Mouse (Mus musculus): Measurements from ENCODE around the gene Vmn1r168.
"Not testable (repeated sequence)": the region's sequence is repeated elsewhere in the genome, so short reads cannot be mapped to it uniquely, and the experiment has no call there.

Vmn1r168 gene

GRCm38 (mm10) chr7:23539432-23539831, at the start of gene Vmn1r168:
Vmn1r168 (plus strand) TSS chr7:23539732.
- not testable (repeated sequence) for DNase-seq (ENCODE audit: extremely low read depth, low read depth, low spot score)

DNA sequence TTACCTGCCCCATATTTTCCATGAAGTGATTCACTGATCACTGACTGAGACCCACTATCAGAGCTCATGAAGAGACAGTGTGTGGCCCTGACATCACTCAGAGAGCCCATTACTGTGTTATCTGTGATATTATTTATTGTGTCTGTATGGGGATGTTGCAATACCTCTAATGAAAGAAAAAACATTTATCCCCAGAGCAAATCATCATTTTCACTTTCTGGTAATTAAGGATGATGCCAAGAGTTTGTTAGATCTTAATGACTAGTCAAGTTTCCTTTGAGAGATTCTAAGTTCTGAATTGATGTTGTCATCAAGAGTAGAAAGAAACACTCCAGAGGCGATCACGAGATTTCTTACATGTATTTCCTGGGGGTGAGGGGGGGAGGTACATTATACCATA, 32.4 kb upstream of the Vmn1r168 start, which contains the start of gene Vmn1r167:
Gene Vmn1r167, minus strand, starts transcription at position 101 of the 400 bp plus-strand sequence.
- DNase-seq (ENCODE audit: extremely low read depth, low read depth, low spot score), result not testable (repeated sequence)

DNA sequence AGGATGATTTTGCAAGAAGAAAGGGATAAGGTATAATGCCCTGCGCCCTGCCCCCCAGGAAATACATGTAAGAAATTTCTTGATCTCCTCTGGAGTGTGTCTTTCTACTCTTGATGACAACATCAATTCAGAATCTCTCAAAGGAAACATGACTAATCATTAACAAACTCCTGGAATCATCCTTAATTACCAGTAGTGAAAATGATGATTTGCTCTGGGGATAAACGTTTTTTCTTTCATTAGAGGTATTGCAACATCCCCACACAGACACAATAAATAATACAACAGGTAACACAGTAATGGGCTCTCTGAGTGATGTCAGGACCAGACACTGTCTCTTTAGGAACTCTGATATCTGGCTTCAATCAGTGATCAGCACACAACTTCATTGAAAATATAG, 35.7 kb downstream of the Vmn1r168 start, which contains the start of gene Vmn1r169:
Gene Vmn1r169, plus strand, starts transcription at position 301 of the 400 bp plus-strand sequence.
- not testable (repeated sequence) for DNase-seq (ENCODE audit: extremely low read depth, low read depth, low spot score)
